Mouse (Mus musculus) myocyte (in vitro differentiated cells): Measurements from ENCODE around the gene Ccdc65. TPM values are rescaled to one million over a fixed set of nuclear protein-coding genes. Genes with fewer than 3 reads are reported as not detected.
A peak's percentile ranks its signal among the peaks of the same experiment; 100 is the strongest.

ENCODE experiments used
- H3K27me3 ChIP-seq: one replicate; pipeline ENCODE4 v1.6.1; 2011; ENCODE audit not compliant: control insufficient read depth, insufficient read depth, insufficient read length
- H3K36me3 ChIP-seq: one replicate; pipeline ENCODE4 v1.6.1; 2011; ENCODE audit not compliant: control insufficient read depth, insufficient read depth
- H3K4me2 ChIP-seq: one replicate; pipeline ENCODE4 v1.6.1; 2011; ENCODE audit warnings: low read depth, control low read depth
- H3K4me3 ChIP-seq: one replicate; pipeline ENCODE4 v1.5.1; 2011; ENCODE audit warnings: mild to moderate bottlenecking, control low read depth, moderate library complexity
- H3K79me2 ChIP-seq: one replicate; pipeline ENCODE4 v1.6.1; 2011; ENCODE audit not compliant: control insufficient read depth, insufficient read depth
- H3ac ChIP-seq: one replicate; pipeline ENCODE4 v1.6.1; 2011; ENCODE audit not compliant: control insufficient read depth, insufficient read length
- CEBPB ChIP-seq: IDR thresholded peaks from 2 replicates; pipeline ENCODE4 v1.6.1; 2011; ENCODE audit warnings: mild to moderate bottlenecking, moderate library complexity; ENCODE audit not compliant: poor library complexity, insufficient read depth, severe bottlenecking
- E2F4 ChIP-seq: IDR thresholded peaks from one replicate; pipeline ENCODE4 v1.6.1; 2011; ENCODE audit warnings: mild to moderate bottlenecking, control low read depth, moderate library complexity; ENCODE audit not compliant: insufficient read depth
- MYOD1 ChIP-seq, 3 experiments: IDR thresholded peaks; one replicate each; pipeline ENCODE4 v1.6.1; 2011; ENCODE audit warnings: control low read depth in 2 of 3, low read depth in 2 of 3, mild to moderate bottlenecking in 2 of 3, moderate library complexity in 1 of 3; ENCODE audit not compliant: insufficient read length in 2 of 3, control insufficient read depth in 1 of 3
- POLR2A ChIP-seq: IDR thresholded peaks from one replicate; pipeline ENCODE4 v1.6.1; 2011; ENCODE audit warnings: low read depth, mild to moderate bottlenecking, control low read depth, moderate library complexity; ENCODE audit not compliant: insufficient read length
- POLR2AphosphoS2 ChIP-seq: IDR thresholded peaks from one replicate; pipeline ENCODE4 v1.6.1; 2011; ENCODE audit warnings: low read depth, control low read depth; ENCODE audit not compliant: insufficient read length
- REST ChIP-seq: IDR thresholded peaks from one replicate; pipeline ENCODE4 v1.6.1; 2011; ENCODE audit warnings: mild to moderate bottlenecking, control low read depth, moderate library complexity; ENCODE audit not compliant: insufficient read depth, insufficient read length
- SRF ChIP-seq: IDR thresholded peaks from one replicate; pipeline ENCODE4 v1.6.1; 2011; ENCODE audit warnings: low read depth; ENCODE audit not compliant: control insufficient read depth, insufficient read length
- TCF12 ChIP-seq: IDR thresholded peaks from one replicate; pipeline ENCODE4 v1.6.1; 2011; ENCODE audit warnings: mild to moderate bottlenecking, control low read depth; ENCODE audit not compliant: poor library complexity, insufficient read depth, severe bottlenecking
- polyA plus RNA-seq: library from polyadenylated mRNA; unstranded; fragments of >200 nt; fragmentation: generic; extraction: Trizol; gene quantifications from one replicate; pipeline ENCODE4 v1.2.1, GENCODE M21; 2012; ENCODE audit warnings: missing spikeins

Ccdc65 gene
- polyA plus RNA-seq, 1 experiment, result 2.4 TPM

- no peak overlapping the region for H3K4me3 ChIP-seq
- no peak for TF ChIP-seq POLR2A
- no peak for TF ChIP-seq SRF
- no peak for TF ChIP-seq TCF12
- TF ChIP-seq REST, result no peak
- TF ChIP-seq MYOD1 (IDR thresholded peaks at IDR 0.05; ENCODE audit: control insufficient read depth in 1 of 3, insufficient read length in 2 of 3, low read depth in 2 of 3), result peak in 1 of 3 experiments; percentile 34
- TF ChIP-seq CEBPB, result no peak
- no peak for TF ChIP-seq POLR2AphosphoS2
- no peak for TF ChIP-seq E2F4
- no peak overlapping the region for H3ac ChIP-seq
- no peaks in the 10 kb centered on the region for H3K36me3 ChIP-seq
- no peaks in the 10 kb centered on the region for H3K27me3 ChIP-seq
- no peak overlapping the region for H3K4me2 ChIP-seq
- no peaks in the 10 kb centered on the region for H3K79me2 ChIP-seq
Observed at GRCm38 (mm10) chr15:98772511-98773211, 64.7 kb downstream of the Ccdc65 start.

Other genes starting within 250 kb of the Ccdc65 start
- gene OR5BS1P, start 238.3 kb upstream of the Ccdc65 start, polyA plus RNA-seq, result not detected
- gene Lalba, start 225.5 kb upstream of the Ccdc65 start, polyA plus RNA-seq, result not detected
- not detected for gene Olfr279, start 215.8 kb upstream of the Ccdc65 start, polyA plus RNA-seq
- 109 TPM for gene Kansl2, start 173.9 kb upstream of the Ccdc65 start, polyA plus RNA-seq
- 12.6 TPM for gene Ccnt1, start 137.3 kb upstream of the Ccdc65 start, polyA plus RNA-seq
- gene 4930415O20Rik, start 137.2 kb upstream of the Ccdc65 start, polyA plus RNA-seq, result 0.10 TPM
- 32.4 TPM for gene Adcy6, start 98.1 kb upstream of the Ccdc65 start, polyA plus RNA-seq
- gene Cacnb3, start 77.4 kb upstream of the Ccdc65 start, polyA plus RNA-seq, result 80.8 TPM
- 102 TPM for gene Ddx23, start 45.3 kb upstream of the Ccdc65 start, polyA plus RNA-seq
- gene Rnd1, start 30.7 kb upstream of the Ccdc65 start, polyA plus RNA-seq, result 14.4 TPM
- 52.9 TPM for gene Fkbp11, start 20.0 kb downstream of the Ccdc65 start, polyA plus RNA-seq
- 72.0 TPM for gene Arf3, start 55.0 kb downstream of the Ccdc65 start, polyA plus RNA-seq
- gene Wnt10b, start 69.9 kb downstream of the Ccdc65 start, polyA plus RNA-seq, result 3.3 TPM
- gene Wnt1, start 81.7 kb downstream of the Ccdc65 start, polyA plus RNA-seq, result 0.06 TPM
- 0.11 TPM for gene Ddn, start 101.3 kb downstream of the Ccdc65 start, polyA plus RNA-seq
- 99.7 TPM for gene Prkag1, start 123.3 kb downstream of the Ccdc65 start, polyA plus RNA-seq
- gene Kmt2d, start 163.0 kb downstream of the Ccdc65 start, polyA plus RNA-seq, result 27.1 TPM
- 7.6 TPM for gene Rhebl1, start 186.3 kb downstream of the Ccdc65 start, polyA plus RNA-seq
- gene Dhh, start 190.3 kb downstream of the Ccdc65 start, polyA plus RNA-seq, result 0.11 TPM
- 33.4 TPM for gene Lmbr1l, start 210.0 kb downstream of the Ccdc65 start, polyA plus RNA-seq
- gene Tuba1b, start 226.4 kb downstream of the Ccdc65 start, polyA plus RNA-seq, result 2,204 TPM
- 0.84 TPM for gene Gm49450, start 245.3 kb downstream of the Ccdc65 start, polyA plus RNA-seq
- 3,074 TPM for gene Tuba1a, start 245.5 kb downstream of the Ccdc65 start, polyA plus RNA-seq